ENCODE assay signal across 8 mouse cellular contexts in genomic region chr10:94990768-94991563, GRCm38 (mm10). TPM values are rescaled to one million over a fixed set of nuclear protein-coding genes. Genes with fewer than 3 reads are reported as not detected.
DNase-seq lines count a peak whose midpoint lies in the region; ATAC-seq lines count a peak whose summit lies in the region.

No protein-coding gene starts in this region.

- peak overlapping the region; percentile 54 for H3K4me2 ChIP-seq in intestine, embryonic 15.5 days (replicated peaks)
- peak overlapping the region; percentile 42 for H3K4me2 ChIP-seq in midbrain, embryonic 13.5 days (replicated peaks)

- intact Hi-C loops in gastrocnemius, postnatal 36 days (cut with DNase I): loop anchor here (1.0 to 5.0 kb wide), 4 partner anchors 96 to 483 kb away; partner anchors contain the start of gene Socs2
- intact Hi-C loops in left cerebral cortex, postnatal 25 days (cut with DNase I): loop anchor here (2.0 to 5.0 kb wide), 4 partner anchors 92 to 426 kb away; partner anchors contain the start of gene Socs2

- peak overlapping the region; percentile 20 for H3K4me3 ChIP-seq in intestine, embryonic 15.5 days (replicated peaks)
- H3K4me3 ChIP-seq in midbrain, embryonic 13.5 days (replicated peaks): peak overlapping the region; percentile 11

- no peak overlapping the region for H3K9ac ChIP-seq in intestine, embryonic 15.5 days
- peak overlapping the region; percentile 36; the same call in 1 of the 2 replicates for H3K9ac ChIP-seq in midbrain, embryonic 13.5 days (replicated peaks)

- peak; percentile 73 for ATAC-seq in intestine, embryonic 15.5 days
- peak; percentile 43 for ATAC-seq in midbrain, embryonic 13.5 days

- no peaks in the 10 kb centered on the region for H3K27me3 ChIP-seq in intestine, embryonic 15.5 days (replicated peaks)
- no peaks in the 10 kb centered on the region for H3K27me3 ChIP-seq in midbrain, embryonic 13.5 days

- no peaks in the 10 kb centered on the region for H3K9me3 ChIP-seq in intestine, embryonic 15.5 days
- H3K9me3 ChIP-seq in midbrain, embryonic 13.5 days: no peaks in the 10 kb centered on the region

- DNase-seq in adrenal gland, postnatal 14 days: peak; percentile 74
- peak; percentile 29 for DNase-seq in embryo, embryonic 10 days (ENCODE audit: low spot score)
- DNase-seq in gastrocnemius, postnatal 36 days: peak; percentile 74 to 86
- peak; percentile 32 to 73 for DNase-seq in left cerebral cortex, postnatal 25 days (ENCODE audit: low spot score in 2 of 2)
- DNase-seq in testis, postnatal 10 days (ENCODE audit: low spot score): peak; percentile 70
- DNase-seq in spleen, adult 12 weeks (ENCODE audit: low spot score): no peak

- no peaks in the 10 kb centered on the region for H3K36me3 ChIP-seq in intestine, embryonic 15.5 days
- H3K36me3 ChIP-seq in midbrain, embryonic 13.5 days: no peaks in the 10 kb centered on the region

- H3K27ac ChIP-seq in intestine, embryonic 15.5 days: peak overlapping the region; percentile 11
- peak overlapping the region; percentile 76 for H3K27ac ChIP-seq in midbrain, embryonic 13.5 days

- 0 out of 2 replicates have a peak, but pooled peaks cover 5% of the 10 kb centered on the region for H3K4me1 ChIP-seq in intestine, embryonic 15.5 days (replicated peaks)
- peaks cover 16% of the 10 kb centered on the region for H3K4me1 ChIP-seq in midbrain, embryonic 13.5 days (replicated peaks)

- 16% methylated on average over 17 of the region's 17 CpGs for WGBS in intestine, embryonic 15.5 days
- 15% methylated on average over 17 of the region's 17 CpGs for WGBS in midbrain, embryonic 13.5 days

RNA-seq across cellular contexts. Expression of gene Plxnc1, which starts 46.3 kb away (rescaled TPM):
- total RNA-seq in adrenal gland, postnatal 14 days (2021): 4.1 and 4.2 TPM in 2 replicates
- under 1 TPM; 0.56 to 0.62 TPM for total RNA-seq in gastrocnemius, postnatal 36 days (2021)
- 1.0 and 1.3 TPM in 2 replicates for polyA plus RNA-seq in intestine, embryonic 15.5 days (2015; fragmentation: Nextera tagmentation; extraction: Ambion mirVana)
- 10 to 100 TPM; 40.8 to 43.9 TPM for total RNA-seq in left cerebral cortex, postnatal 25 days (2021)
- polyA plus RNA-seq in midbrain, embryonic 13.5 days (2015; fragmentation: Nextera tagmentation; extraction: Ambion mirVana): 8.7 and 9.4 TPM in 2 replicates
